Mouse (Mus musculus): Measurements from ENCODE around the gene Vstm5.

DNA sequence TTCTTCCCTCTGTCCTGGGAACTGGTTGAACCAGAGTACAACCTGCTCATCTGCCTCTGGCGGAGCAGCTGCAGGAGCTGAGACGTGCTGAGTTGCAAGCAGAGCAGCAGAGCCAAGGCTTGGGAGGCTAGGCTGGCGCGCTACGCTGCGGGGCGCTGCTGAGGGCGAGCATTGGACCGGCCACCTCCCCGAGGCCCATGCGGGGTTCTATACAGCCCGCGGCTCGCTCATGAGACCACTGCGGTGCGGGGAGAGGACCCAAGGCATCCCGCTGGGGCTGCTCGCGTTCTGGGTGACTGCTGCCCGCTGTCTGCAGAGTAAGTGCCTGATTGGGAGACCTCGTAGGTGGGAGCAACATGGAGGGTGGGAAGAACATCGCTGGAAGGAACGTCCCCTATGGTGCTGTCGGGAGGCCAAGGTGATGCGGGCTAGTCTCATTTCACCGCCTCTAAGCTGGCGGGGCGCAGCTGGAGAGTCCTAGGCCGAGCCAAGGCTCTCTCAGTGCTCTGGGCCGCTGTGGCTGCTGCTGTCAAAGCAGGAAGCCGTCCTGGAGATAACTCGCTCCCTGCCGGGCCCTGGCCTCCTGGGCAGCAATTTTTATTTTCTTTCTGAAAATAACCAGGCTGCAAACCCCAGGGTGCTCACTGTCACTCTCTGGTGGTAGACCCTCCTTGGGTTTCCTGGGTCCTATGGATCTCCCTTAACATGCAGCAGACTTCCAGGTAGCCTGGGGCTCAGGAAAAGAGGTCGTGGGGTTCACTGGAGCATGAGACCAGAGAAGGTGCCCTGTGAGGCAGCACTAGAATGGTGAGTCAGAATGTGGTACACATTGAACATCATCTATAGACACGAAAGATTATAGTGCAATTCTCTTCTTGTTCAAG is at the start of gene Vstm5:
- peak; percentile 63 for TF ChIP-seq CTCF (IDR thresholded peaks at IDR 0.05; ENCODE audit: low read depth)
- TF ChIP-seq EP300 (optimal IDR thresholded peaks at IDR 0.05) = no peak

Data from stomach, postnatal 0 days (tissue).